20 mouse cellular contexts compared by ENCODE assay signal in genomic region chrX:12930242-12930641, GRCm38 (mm10).
"Had no signal": no experiment of that assay in that cellular context is flagged by ENCODE, and none has a peak within 500 bp of the region (broad histone marks: within the 10 kb centered on the region; RNA-seq: fewer than 3 reads in every experiment).

No protein-coding gene starts in this region.

- H3K4me2 ChIP-seq: limb, embryonic 13.5 days; lung, embryonic 14.5 days; midbrain, embryonic 11.5 days; neural tube, embryonic 12.5 days; neural tube, embryonic 15.5 days; stomach, embryonic 15.5 days had no signal

- H3K27me3 ChIP-seq: limb, embryonic 13.5 days; neural tube, embryonic 12.5 days; neural tube, embryonic 15.5 days; stomach, embryonic 15.5 days had no signal

- H3K9ac ChIP-seq: limb, embryonic 13.5 days; lung, embryonic 14.5 days; neural tube, embryonic 12.5 days; neural tube, embryonic 15.5 days; stomach, embryonic 15.5 days had no signal

- H3K9me3 ChIP-seq: limb, embryonic 10.5 days; limb, embryonic 13.5 days; neural tube, embryonic 12.5 days; neural tube, embryonic 15.5 days; stomach, embryonic 15.5 days had no signal

- H3K4me1 ChIP-seq: limb, embryonic 13.5 days; neural tube, embryonic 12.5 days; neural tube, embryonic 15.5 days; stomach, embryonic 15.5 days had no signal

- H3K27ac ChIP-seq: limb, embryonic 10.5 days; limb, embryonic 13.5 days; macrophage; neural tube, embryonic 12.5 days; neural tube, embryonic 15.5 days; stomach, embryonic 15.5 days had no signal

- ATAC-seq: intestine, embryonic 16.5 days; lung, postnatal 0 days had no signal

- H3K36me3 ChIP-seq: limb, embryonic 10.5 days; limb, embryonic 13.5 days; neural tube, embryonic 12.5 days; neural tube, embryonic 15.5 days; stomach, embryonic 15.5 days had no signal

- DNase-seq: kidney, adult 18-20 months; kidney, adult 9 months; kidney, postnatal 14 days; kidney, postnatal 4 days; layer of hippocampus, adult 9-11 months; lung, embryonic 14.5 days; midbrain, embryonic 14.5 days; right cerebral cortex, adult 18-20 months; right cerebral cortex, postnatal 14 days; right cerebral cortex, postnatal 4 days; thymus, postnatal 25 days had no signal

- H3K4me3 ChIP-seq: limb, embryonic 10.5 days; limb, embryonic 13.5 days; neural tube, embryonic 12.5 days; neural tube, embryonic 15.5 days; stomach, embryonic 15.5 days had no signal
